Mouse (Mus musculus): ENCODE results near the gene Plekha8.

DNA sequence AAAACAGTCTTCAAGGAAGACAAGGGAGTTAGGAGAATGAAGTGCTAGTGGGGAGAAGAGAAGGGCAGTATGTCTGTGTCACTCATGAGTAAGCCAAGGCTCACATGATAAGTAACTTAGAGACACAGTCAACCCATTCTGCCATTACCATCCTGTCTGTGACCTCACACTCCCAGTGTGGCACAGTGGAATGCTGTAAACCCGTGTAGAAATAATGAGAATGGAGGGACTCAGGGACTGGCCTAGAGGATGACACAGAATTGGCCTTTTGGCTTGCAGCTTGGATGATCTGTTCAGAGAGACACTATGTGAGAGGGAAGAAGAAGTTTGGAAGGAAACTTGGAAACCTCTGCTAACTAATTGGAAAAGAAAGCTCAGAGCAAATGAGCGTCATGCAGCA lies 8.0 kb downstream of the Plekha8 start:
- TF ChIP-seq CTCF (IDR thresholded peaks at IDR 0.05; ENCODE audit: control insufficient read depth, insufficient read depth, insufficient replicate concordance, low read depth, low read length) (no peak), POLR2A (IDR thresholded peaks at IDR 0.05; ENCODE audit: control insufficient read depth, low read depth, low read length) (no peak)
